Mouse (Mus musculus) stomach, postnatal 0 days (tissue): ENCODE measurements around the gene Shisa2.

ENCODE experiments used
- CTCF ChIP-seq: IDR thresholded peaks from 2 replicates; pipeline ENCODE4 v1.5.1; 2016; ENCODE audit warnings: antibody characterized with exemption, low read depth, mild to moderate bottlenecking, moderate library complexity
- EP300 ChIP-seq: optimal IDR thresholded peaks from 2 replicates; pipeline ENCODE3; 2016; ENCODE audit warnings: antibody characterized with exemption

GRCm38 (mm10) chr14:59597398-59598259 lies 27.5 kb upstream of the Shisa2 start, which contains the start of gene Cdadc1:
- TF ChIP-seq CTCF (peak; percentile 56; the same call in 1 of the 2 replicates), EP300 (no peak)
